Mouse (Mus musculus) testis, adult 2 months (tissue): ENCODE measurements around the gene Mcoln2.

Source experiments
- CTCF ChIP-seq: fragments of 200-500 bp; IDR thresholded peaks from 2 replicates; pipeline ENCODE4 v1.5.1; 2012; ENCODE audit warnings: low read depth, mild to moderate bottlenecking, inconsistent platforms, low read length, moderate library complexity; ENCODE audit not compliant: control insufficient read depth, insufficient read depth, insufficient replicate concordance
- POLR2A ChIP-seq: fragments of 200-500 bp; IDR thresholded peaks from 2 replicates; pipeline ENCODE4 v1.6.1; 2012; ENCODE audit warnings: low read depth, mild to moderate bottlenecking, inconsistent platforms, low read length, moderate library complexity; ENCODE audit not compliant: control insufficient read depth

DNA sequence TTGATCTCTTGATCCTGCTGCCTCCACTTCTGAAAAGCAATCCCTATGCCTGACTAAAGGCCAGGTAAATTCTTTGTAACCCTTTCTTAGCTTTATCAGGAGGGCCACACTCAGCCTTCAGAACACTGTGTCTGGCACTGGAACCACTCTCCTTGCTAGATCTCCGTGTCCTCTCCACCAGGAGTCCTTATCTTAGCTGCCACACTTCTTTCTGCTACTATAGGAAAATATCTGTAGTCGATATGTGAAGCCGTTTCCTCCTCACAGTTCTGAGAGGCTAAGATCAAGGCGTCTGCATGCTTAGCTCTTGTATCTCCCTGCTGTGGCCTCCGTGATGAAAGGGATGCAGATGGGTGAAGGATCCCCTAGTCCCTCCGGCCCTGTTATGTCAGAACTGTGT lies 22.4 kb upstream of the Mcoln2 start:
- TF ChIP-seq POLR2A = no peak
- no peak for TF ChIP-seq CTCF
